Mouse (Mus musculus) fibroblast of lung, adult 2 months (primary cell): ENCODE measurements around the gene Alpk1.

Experiments used
- DNase-seq: peaks from one replicate; pipeline ENCODE4 v3.0.0-alpha.2; 2011; ENCODE audit warnings: low read depth

Gene Alpk1

DNA sequence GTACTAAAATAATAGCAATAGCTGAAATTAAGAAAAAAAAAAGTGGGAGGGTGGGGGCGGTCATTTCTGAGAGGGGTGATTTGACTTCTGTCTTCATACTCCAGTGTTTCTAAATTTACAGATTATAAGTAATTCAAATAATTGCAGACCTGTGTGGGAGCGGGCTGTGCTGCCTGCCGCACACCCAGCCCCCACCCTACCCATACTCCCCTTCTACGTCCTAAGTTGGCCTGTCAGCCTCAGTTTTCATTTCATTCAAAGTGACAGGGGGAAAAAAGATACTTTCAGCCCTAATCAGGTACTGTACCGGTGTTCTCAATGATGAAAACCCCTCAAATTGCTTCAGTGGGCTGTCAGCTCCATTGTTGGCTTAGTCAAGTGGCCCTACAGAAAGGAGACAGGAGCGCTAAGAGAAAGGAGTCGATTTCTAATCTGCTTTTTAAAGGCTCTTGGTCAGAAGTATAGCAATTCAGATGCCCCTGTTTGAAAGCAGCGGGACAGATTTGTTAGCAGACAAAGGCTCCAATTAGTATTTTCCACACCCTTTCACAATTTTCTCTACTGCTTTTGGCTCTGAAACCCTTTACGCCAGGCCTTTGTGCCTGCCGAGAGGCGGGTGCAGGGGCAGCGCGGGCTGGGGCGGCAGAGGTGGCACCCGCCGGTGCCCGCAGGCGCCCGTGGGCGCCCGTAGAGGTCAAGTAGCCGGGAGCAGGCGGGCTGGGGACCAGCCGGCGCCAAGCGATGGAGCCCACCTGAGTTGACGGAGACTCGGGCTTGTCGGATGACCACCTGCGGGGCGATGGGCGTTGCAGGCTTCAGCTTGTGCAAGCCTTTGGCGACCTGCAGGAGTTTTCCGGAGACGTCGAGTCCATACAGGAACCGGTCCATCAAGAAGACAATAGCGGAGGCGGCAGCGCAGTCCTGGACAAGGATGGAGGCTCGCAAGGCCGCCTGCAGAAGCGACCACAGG lies 85.2 kb downstream of the Alpk1 start:
- DNase-seq, result no peak

DNA sequence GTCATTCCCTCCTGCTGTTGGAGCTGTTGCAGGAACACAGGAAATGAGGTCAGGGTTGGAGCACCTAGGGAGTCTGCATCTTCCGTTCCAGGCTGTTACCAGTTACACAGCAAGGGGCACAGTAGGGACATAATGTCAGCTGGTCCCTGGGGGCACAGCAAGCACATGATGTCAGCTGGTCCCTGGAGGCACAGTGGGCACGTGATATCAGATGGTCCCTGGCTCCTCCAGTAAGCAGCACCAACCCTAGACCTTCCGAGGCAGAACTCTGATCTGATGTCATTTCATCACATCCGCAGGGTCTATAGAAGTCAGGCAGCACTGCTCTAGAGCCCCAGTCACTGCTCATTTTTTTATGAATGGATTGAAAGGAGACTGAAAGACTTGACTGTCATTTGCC lies 89.1 kb downstream of the Alpk1 start:
- no peak for DNase-seq

DNA sequence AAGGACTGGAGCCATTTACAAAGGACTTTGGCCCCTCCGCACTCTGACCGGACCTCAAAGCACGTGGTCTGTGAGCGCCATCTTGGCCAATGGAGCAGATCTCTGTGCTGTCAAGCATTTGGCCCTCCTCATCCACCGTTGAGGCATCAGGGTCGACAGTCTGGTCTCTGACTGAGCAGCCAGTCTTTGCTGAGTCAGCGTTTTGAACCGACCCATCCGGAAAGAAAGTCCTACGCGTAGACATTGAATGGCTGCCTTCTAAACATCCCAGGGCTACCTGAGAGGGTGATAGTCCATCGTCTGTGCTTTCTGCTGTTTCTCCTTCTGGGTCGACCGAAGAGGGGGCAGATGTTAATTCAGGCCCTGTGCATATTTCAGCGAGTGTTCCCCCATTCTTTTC lies 100.6 kb downstream of the Alpk1 start:
- no peak for DNase-seq

DNA sequence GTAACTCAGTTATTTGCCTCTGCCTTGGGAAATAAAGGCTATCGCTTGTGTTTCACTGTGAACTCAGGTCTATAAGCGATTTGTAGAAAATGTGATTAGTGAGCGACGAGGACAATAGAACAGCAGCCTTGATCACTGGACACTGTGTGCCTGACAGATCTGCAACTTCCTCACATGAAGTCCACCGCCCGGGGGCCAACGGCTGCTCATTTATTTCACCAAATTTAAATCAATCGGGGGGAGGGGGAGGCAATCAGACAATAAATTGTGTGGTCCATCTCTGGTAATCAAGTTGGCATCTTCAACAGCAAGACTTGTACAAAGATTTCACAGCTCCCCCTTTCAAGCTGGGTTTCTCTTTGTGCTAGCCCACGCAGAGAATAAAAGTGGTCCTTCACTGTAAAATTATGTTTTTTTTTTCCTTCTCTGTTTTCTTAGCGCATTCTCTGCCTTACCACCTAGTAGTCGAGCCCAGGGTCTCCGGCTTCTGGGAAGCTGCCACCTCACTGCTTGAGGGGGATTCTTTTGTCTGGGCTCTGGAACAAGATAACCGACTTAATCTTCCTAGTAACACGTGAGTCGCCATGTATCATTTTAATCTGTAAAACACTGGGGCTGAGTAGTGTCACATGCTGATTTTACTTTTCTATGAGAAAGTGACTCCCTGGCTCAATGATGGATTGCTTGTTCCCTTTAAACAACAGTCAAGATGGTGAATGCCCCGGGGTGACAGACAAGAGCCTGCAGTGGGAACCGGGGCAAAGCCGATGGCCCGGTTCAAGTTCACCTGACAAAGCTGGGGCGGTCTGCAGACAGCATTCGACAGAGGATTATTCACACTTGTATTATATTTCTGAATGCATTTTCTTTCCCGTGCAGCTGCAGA lies 118.4 kb downstream of the Alpk1 start:
- DNase-seq, result no peak

DNA sequence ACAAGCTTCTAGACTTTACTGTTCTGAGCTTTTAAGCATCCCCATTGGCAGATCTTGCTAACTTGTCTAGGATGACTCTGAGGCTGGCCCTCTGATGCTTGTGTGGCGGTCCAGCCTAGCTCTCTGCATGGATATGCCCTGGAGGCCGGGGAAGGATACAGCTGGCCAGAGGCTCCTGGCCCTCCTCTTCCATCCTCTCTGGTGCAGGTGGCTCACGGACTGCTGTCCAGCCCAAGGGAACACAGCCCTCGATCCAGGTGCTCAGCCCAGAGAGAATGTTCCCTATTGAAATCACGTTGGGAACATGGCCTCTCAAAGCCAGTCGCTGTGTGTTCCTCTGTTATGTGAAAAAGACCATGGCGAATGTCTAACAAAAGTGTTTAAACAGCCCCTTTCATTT lies 119.6 kb downstream of the Alpk1 start:
- DNase-seq, result no peak

DNA sequence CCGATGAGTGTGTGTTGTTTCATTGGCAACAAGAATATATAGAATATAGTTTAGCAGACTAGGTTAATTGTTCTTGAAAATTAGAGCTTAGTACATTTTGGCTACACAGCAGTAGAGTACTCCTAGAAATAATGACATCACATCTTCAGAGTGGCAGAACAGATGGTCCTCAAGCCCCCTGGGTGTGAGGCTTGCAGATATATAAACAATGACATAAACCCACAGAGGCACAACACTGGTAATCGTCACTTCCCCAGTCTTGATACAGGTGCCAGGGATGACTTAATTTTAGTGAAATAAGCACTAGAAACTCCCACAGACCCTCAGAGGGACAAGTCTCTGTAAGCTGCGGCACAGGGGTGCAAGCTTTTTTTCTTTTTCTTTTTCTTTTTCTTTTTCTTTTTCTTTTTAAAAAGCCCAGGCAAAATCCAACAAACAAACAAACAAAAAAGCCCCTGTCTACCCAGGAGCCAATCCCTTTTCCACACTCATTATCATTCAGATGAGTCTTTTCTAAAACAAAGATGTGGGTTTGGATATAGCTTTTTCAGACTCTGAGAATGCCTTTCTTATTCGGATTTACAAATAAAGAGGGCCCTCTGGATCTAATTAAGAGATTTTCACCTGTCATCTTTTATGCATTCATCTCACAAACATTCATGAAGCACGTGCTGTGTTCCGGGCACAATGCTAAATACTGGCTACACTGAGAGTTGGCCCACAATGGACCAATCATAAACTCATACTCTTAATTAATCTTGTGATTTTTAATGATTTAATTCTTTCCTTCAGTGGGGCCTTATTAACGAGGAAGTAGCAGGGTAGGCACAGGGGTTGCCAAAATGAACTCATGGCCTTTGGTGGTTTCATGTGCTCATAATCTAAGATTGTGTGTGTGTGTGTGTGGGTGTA lies 128.3 kb downstream of the Alpk1 start:
- no peak for DNase-seq

DNA sequence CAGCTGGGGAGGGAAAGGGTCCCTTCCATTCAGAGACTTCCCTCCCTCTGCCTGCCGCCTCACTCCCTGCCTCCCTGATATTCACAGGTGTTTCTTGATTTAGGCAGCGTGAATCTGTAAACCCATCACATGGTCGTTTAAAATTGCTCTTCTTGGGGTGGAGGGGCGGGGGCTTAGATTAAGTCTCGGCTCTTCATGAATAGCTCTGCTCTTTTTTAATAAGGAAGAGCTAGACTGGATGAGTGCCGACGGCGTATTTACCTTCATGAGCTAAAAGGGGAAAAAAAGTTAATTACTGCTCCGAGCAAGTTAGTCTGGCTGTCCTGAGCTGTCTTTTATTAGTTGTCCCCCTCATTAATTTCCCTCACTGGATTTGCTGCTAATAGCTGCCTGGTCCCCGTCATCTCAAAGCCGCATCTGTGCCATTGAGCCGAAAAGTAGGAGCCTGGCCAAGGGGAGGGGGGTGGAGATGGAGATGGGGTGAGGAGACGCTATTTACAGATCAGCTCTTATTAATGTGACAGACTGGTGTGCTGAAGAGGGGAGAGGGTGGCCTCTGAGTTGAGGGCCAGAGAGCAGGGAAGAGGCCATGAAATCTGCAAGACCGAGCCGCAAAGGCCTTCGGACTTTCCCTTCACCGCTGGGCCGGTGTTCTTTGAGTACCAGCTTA lies 134.0 kb downstream of the Alpk1 start:
- no peak for DNase-seq

DNA sequence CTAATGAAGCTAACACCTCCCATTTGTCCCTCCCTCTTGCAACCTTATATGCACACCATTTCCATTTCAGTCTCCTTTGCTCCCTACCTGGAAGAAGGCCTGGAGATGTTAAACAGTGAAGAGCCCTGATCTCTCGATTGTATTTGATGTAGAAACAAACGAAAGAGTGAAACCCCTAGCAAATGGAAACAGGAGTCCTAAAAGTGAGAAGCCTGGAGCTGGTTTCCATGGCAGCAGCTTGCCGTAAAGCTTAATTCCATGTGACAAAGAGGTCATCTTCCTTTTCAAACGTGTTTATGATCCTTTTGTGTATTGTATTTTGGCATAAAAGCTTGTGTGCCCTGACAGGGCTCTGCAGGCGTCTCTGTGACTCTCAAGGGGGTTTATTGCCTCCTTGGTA lies 138.1 kb downstream of the Alpk1 start:
- DNase-seq, result no peak

DNA sequence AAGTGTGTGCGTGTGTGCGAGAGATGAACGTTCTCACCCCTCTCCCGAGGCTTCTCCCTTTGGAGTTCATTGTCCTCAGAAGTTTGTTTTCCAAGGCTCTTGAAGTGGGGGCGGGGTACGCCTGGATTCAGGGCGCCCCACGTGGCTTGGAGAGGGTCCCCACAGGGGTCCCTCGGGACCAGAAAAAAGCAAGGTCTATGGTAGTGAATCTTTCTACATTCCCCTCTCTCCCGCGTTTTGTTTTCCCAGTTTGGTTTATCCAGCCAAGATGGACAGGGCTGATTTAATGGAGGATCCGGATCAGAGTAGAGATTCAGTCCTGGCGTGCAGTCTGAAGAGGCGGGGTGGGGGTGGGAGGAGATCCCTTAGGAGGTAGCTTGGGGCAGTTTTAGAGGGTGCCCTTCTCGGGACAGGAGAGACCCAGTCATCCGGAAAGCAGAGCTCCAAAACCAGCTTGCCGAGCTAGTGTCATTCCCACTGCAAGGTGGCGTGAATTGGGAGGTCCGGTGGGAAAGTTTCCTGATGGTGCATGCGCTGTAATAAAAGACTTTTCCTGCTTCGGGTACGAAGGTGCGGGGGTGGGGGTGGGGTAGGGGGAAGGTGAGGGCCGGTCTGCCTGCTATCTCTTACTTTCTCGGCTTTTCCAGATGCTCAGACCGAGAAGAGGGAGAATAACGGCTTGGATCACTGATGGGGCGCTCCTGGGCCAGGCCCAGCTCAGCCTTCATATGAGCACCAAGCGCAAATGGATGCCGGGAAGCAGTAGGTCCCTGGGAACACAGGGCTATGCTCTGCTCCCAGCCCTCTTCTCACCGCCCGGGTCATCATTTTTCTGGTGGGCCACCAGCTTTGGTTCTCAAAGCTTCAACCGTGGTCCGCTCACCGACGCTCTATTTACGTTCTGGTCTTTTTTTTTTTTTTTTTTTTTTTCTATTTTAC lies 139.3 kb downstream of the Alpk1 start:
- no peak for DNase-seq

DNA sequence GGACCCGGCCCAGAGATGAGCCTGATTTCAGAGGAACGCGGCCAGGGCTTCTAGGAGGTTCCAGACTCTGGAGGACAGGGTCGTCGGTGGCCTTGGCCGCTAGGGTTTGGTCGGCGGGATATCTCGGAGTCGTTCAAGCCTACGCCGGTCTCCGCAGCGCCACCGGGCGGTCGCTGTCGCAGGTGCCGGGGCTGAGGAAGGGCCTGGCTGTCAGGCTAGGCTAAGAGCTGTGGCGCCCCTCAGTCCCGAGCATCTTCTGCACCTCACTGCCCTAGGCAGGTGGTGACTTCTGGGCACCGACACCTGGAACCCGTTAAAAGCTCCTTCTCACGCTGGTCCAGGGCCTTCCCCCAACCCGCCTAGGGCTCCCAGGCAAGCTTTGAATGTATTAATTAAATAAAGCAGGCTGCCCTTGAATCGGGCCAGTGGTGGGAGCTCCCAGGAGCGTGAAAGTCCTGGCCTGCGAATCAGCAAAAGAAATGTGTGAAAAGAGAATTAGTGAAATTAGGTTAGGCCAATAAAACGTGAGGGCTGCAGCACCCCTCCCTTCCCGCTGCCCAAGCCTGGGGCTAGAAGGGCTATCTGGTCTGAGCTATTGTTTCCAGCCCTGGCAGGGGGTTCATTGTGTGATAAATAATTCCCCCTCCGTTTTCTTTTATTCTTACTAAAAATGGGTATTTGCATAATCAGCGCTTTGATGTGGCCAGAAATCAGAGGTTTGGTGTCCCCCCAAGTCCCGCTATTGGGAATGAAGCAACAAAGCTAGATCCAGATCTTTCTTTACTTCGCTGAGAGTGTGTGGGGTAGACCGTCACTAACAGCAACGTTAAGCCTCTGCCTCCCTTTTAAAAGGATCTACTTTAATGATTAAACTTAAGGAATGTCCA lies 140.2 kb downstream of the Alpk1 start:
- no peak for DNase-seq

DNA sequence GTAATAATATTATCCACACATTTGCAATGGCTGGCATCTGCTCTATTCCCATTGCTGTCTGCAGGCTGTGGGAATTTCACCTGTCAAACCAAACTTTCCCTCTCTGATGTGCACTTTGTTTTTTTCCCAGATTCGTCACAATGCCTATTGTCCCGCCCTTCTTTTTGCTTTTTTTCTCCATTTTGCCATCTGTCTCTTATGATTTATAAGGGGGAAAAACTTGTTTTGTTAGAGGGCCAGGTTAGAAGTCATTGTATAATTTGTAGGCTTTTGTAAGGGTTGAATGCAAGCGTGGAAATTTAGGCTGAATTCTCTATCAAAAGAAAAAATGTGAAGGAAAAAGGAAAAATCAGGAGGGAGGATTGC lies 145.4 kb downstream of the Alpk1 start:
- no peak for DNase-seq

DNA sequence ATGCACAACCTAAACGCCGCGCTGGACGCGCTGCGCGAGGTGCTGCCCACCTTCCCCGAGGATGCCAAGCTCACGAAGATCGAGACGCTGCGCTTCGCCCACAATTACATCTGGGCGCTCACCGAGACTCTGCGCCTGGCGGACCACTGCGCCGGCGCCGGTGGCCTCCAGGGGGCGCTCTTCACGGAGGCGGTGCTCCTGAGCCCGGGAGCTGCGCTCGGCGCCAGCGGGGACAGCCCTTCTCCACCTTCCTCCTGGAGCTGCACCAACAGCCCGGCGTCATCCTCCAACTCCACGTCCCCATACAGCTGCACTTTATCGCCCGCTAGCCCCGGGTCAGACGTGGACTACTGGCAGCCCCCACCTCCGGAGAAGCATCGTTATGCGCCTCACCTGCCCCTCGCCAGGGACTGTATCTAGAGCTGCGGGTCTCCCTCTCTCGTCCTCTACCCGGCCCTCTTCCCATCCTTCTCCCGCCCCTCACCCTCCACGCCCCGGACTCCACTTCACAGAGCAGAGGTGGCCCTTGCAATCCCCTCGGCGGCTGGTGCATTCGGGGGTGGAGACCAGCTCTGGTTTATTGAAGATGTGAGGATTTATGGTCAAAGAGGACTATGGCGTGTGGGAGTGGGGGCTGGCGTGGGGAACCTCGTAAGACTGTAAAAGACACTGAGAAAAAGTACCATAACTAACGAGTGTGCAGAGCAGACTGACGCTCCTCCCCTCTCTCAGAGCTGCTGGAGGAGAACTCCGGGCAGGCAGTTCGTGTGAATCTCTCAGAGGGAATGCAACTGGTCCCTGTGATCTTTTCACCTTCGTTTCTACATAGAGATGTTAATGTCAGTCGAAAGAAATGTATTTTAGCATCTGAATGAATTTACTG lies 146.0 kb downstream of the Alpk1 start:
- DNase-seq, result no peak

DNA sequence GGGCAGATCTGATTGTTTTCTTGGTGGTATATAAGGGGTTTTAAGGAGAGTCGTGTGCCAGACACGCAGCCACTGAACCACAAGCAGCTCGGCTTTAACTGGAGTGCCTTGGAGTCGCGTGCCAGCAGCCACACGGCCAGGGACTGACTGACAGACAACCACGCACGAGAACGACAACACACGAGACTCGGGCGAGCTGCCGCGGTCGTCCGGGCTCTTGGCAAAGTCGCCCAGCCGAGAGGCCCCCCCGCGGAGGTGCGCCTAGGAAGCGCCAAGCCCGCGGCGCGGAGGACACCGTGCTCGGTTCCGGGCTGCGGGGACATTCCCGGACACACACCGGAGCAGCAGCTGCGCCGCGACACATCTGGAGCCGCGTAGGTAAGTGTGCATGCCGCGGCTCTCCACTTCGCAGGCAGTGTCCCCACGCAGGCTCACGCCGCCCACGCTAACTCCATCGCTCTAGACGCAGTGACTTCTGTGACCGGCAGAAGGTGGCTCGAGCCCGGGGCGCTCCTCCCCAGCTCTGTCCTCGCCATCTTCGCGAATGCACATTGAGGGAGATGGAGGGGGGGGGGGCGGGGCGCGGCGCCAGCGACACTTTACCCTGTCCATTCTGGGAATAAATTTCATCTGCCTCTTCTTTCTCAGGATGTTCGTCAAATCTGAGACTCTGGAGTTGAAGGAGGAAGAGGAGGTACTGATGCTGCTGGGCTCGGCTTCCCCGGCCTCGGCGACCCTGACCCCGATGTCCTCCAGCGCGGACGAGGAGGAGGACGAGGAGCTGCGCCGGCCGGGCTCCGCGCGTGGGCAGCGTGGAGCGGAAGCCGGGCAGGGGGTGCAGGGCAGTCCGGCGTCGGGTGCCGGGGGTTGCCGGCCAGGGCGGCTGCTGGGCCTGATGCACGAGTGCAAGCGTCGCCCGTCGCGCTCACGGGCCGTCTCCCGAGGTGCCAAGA lies 147.0 kb downstream of the Alpk1 start, which contains the start of gene Neurog2:
Neurog2 (plus strand) TSS at position 56 of the 953 bp plus-strand sequence.
- DNase-seq, result no peak

DNA sequence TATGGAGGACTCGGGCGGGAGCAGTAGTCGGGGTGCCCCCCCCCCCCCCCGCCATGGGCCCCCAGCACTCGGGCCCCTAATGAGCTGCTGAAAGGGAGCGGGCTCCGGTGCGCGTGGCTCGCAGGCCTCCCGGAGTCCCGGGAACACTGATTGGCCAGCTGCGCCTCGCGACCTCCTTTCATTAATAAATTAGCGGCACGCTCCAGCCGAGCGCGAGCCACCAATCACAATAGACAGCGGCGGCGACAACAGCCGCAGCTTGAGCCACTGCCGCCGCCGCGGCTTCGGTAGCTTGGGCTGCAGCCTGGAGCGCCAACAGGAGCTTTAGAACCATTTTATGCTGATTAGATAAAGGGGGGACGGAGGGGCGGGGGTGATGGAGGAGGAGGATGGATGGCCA lies 147.8 kb downstream of the Alpk1 start:
- no peak for DNase-seq

DNA sequence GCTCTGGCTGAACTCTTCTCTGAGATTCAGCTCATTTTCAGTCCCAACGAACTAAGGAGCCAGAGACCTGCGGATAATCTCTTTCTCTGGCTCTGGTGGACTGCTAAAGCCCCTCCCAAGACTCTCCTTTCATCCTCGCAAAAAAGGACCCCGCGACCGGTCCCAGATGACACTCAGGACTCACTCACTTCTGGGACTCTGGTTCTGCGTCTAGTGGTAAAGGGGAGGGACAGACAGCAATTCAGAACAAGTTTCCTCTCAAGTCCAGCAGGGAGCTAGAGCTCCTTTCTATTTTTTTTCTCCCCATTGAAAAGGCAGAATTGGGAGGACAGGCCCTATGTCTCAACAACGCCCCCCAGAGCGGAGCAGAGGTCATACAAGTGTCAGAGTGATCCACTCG lies 148.7 kb downstream of the Alpk1 start:
- DNase-seq, result no peak

DNA sequence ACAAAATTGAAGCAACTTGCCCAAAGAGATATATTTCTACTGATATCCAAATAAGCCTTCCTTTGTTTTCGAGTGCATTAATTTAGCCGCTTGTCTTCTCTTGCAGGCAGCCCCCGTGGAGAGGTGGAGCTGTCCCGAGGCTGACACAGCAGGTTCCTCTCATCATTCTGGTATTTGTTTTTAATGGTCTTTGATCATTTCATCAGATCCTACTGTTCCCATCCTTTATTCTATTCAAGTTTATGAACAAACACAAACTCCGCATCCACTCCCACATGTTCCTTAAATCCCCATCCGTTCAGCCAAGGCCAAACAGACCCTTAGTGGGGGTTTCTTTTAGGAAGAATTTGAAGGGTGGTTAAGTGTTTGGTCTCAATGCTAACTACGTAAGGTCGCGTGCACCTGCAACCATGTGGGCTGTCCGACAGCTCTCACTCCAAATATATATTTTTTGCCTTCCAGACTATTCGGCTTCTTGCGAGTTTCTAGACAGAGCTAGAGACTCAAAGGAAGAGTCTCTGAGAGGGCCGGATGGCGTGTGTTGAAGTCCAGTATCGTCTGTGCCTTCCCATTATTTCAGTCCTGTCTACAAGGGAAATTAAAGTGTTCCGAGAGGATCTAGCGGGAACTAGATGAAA lies 149.5 kb downstream of the Alpk1 start:
- DNase-seq, result no peak
